Mouse (Mus musculus) limb, embryonic 11.5 days (tissue): ENCODE measurements at regions not wholly inside any gene's neighbourhood (a gene's known extent, or its start where the extent isn't known, plus 50 kb on each side); places are given as distances from the start of the nearest gene placed in this dataset.

ENCODE experiments used
- ATAC-seq: fragments of 200-750 bp; cut with Nextera tagmentation; 2 replicates; pipeline ENCODE4 v1.8.0; 2017; ENCODE audit warnings: low read depth; ENCODE audit not compliant: insufficient number of reproducible peaks, low FRiP score, low TSS enrichment
- DNase-seq: peaks from one replicate; pipeline ENCODE4 v3.0.0-alpha.2; 2015; ENCODE audit warnings: low spot score
- H3K27ac ChIP-seq: fragments of 300-500 bp; sonication (generic); replicated peaks from 2 replicates; pipeline ENCODE4 v1.5.1; 2014; ENCODE audit warnings: low read depth, mild to moderate bottlenecking, low read length
- H3K27me3 ChIP-seq: fragments of 300-500 bp; sonication (generic); 2 replicates; pipeline ENCODE4 v1.6.1; 2014; ENCODE audit warnings: mild to moderate bottlenecking, low read length, mixed read lengths; ENCODE audit not compliant: control insufficient read depth, insufficient read depth
- H3K36me3 ChIP-seq: fragments of 300-500 bp; sonication (generic); 2 replicates; pipeline ENCODE4 v1.6.1; 2014; ENCODE audit warnings: mild to moderate bottlenecking, low read length, moderate library complexity, mixed read lengths; ENCODE audit not compliant: control insufficient read depth, insufficient read depth
- H3K4me1 ChIP-seq: fragments of 300-500 bp; sonication (generic); 2 replicates; pipeline ENCODE4 v1.6.1; 2014; ENCODE audit warnings: low read length, mixed read lengths; ENCODE audit not compliant: control insufficient read depth, insufficient read depth
- H3K4me2 ChIP-seq: fragments of 300-500 bp; sonication (generic); 2 replicates; pipeline ENCODE4 v1.6.1; 2014; ENCODE audit warnings: low read depth, mild to moderate bottlenecking, moderate library complexity; ENCODE audit not compliant: severe bottlenecking
- H3K4me3 ChIP-seq: fragments of 300-500 bp; sonication (generic); 2 replicates; pipeline ENCODE4 v1.5.1; 2014; ENCODE audit warnings: low read depth, low read length
- H3K9ac ChIP-seq: fragments of 300-500 bp; sonication (generic); 2 replicates; pipeline ENCODE4 v1.6.1; 2014; ENCODE audit warnings: mild to moderate bottlenecking, low read length
- H3K9me3 ChIP-seq: fragments of 300-500 bp; sonication (generic); 2 replicates; pipeline ENCODE4 v1.6.1; 2016; ENCODE audit warnings: low read length; ENCODE audit not compliant: control insufficient read depth
- WGBS: fragments of 180-500 bp; shearing (Covaris S2); extraction: QIAGEN DNeasy Blood & Tissue Kit; methylation state at CpG from one replicate; pipeline ENCODE4 v1.1.7; 2014; 5-methylcytosine and 5-hydroxymethylcytosine counted together

GRCm38 (mm10) chr13:5240541-5240940, 620.7 kb upstream of the Klf6 start:
- Histone ChIP-seq H3K9ac (no peak overlapping the region), H3K27ac (no peak overlapping the region), H3K4me1 (no peaks in the 10 kb centered on the region), H3K27me3 (no peaks in the 10 kb centered on the region), H3K4me3 (no peak overlapping the region), H3K4me2 (no peak overlapping the region), H3K36me3 (no peaks in the 10 kb centered on the region), H3K9me3 (no peaks in the 10 kb centered on the region)
- DNase-seq (no peak), ATAC-seq (no peak)
- 80% methylated on average over 4 of the region's 4 CpGs for WGBS

DNA sequence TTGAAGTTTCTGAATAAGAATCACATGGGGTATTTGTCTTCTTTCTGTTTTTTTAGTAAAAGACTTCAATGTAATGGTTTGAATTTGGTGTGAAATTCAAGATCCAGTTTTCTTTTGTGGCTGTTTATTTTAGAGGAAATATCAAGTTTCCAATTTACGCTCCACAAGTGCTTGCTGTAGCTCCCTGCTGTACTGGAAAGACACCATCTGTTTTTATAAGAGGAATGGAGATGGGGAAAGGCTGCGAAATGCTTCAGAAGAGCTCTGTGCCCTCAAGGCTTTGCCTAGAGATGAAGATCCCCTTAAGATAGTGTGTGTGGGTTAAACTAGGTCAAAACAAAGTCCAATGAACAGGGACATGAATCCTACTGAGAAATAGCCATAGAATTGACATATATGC, 618.5 kb upstream of the Klf6 start:
- Histone ChIP-seq H3K36me3 (no peaks in the 10 kb centered on the region), H3K9me3 (no peaks in the 10 kb centered on the region), H3K9ac (no peak overlapping the region), H3K27ac (no peak overlapping the region), H3K4me1 (no peaks in the 10 kb centered on the region), H3K4me3 (no peak overlapping the region), H3K4me2 (no peak overlapping the region), H3K27me3 (no peaks in the 10 kb centered on the region)
- WGBS: 61% methylated on average over 2 of the region's 2 CpGs
- ATAC-seq (no peak), DNase-seq (no peak)

GRCm38 (mm10) chr13:5248671-5249391, 612.5 kb upstream of the Klf6 start:
- H3K9me3 ChIP-seq: no peaks in the 10 kb centered on the region
- no peaks in the 10 kb centered on the region for H3K36me3 ChIP-seq
- H3K27me3 ChIP-seq: no peaks in the 10 kb centered on the region
- no peak overlapping the region for H3K4me3 ChIP-seq
- ATAC-seq: no peak
- WGBS: 57% methylated on average over 3 of the region's 3 CpGs
- no peaks in the 10 kb centered on the region for H3K4me1 ChIP-seq
- H3K9ac ChIP-seq: no peak overlapping the region
- H3K4me2 ChIP-seq: no peak overlapping the region
- DNase-seq: no peak
- H3K27ac ChIP-seq: no peak overlapping the region

DNA sequence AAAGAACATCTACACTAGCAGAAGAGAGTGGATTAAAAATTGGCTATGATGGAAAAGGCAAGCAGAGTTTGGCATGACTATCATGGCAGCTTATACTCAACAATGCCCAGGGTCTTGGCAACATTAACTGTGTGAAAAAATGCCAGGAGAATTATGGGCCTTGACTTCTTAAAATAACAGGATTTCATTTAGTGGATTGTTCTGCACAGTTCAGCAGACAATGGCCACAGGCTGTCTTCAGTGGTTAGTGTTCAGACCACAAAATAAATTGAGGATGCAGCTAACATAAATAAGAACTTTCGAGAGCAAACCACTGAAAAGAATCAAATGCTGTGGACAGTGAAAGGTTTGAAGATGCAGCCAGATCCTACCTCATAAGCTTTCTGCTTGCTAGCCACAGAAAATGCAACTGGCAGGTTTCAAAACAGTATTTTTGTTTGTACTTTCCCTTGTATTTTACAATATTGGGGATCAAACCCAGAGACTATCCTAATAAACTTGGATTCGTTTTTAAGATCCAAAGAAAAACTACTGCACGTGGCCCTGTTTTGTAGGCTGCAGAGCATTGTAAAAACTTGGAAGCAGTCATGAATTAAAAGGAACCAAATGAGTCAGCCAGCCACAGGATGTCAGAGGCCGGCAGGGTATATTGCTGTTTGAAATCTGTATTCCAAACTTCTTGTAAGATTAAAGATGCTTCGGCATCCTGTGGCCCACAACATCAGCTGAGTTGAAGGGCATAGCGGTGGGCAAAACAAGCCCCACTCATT, 603.2 kb upstream of the Klf6 start:
- Histone ChIP-seq H3K27ac (no peak overlapping the region), H3K4me3 (no peak overlapping the region), H3K27me3 (no peaks in the 10 kb centered on the region), H3K9me3 (no peaks in the 10 kb centered on the region), H3K9ac (no peak overlapping the region), H3K36me3 (no peaks in the 10 kb centered on the region), H3K4me2 (no peak overlapping the region), H3K4me1 (no peaks in the 10 kb centered on the region)
- no peak for ATAC-seq
- 72% methylated on average over 6 of the region's 6 CpGs for WGBS
- no peak for DNase-seq

GRCm38 (mm10) chr13:5259760-5260159, 601.5 kb upstream of the Klf6 start:
- Histone ChIP-seq H3K36me3 (no peaks in the 10 kb centered on the region), H3K27ac (no peak overlapping the region), H3K4me3 (no peak overlapping the region), H3K4me1 (no peaks in the 10 kb centered on the region), H3K4me2 (no peak overlapping the region), H3K9ac (no peak overlapping the region), H3K9me3 (no peaks in the 10 kb centered on the region), H3K27me3 (no peaks in the 10 kb centered on the region)
- DNase-seq: no peak
- WGBS: 91% methylated on average over 3 of the region's 3 CpGs
- ATAC-seq: no peak

- Histone ChIP-seq H3K36me3 (no peaks in the 10 kb centered on the region), H3K4me1 (no peaks in the 10 kb centered on the region), H3K4me2 (no peak overlapping the region), H3K4me3 (no peak overlapping the region), H3K27ac (no peak overlapping the region), H3K27me3 (no peaks in the 10 kb centered on the region), H3K9ac (no peak overlapping the region), H3K9me3 (no peaks in the 10 kb centered on the region)
- ATAC-seq (no peak), DNase-seq (no peak)
- WGBS: 72% methylated on average over 1 of the region's 1 CpGs
These were observed 588.6 kb upstream of the Klf6 start for GRCm38 (mm10) chr13:5272506-5273192.

- Histone ChIP-seq H3K4me1 (no peaks in the 10 kb centered on the region), H3K27me3 (no peaks in the 10 kb centered on the region), H3K4me3 (no peak overlapping the region), H3K36me3 (no peaks in the 10 kb centered on the region), H3K9ac (no peak overlapping the region), H3K4me2 (no peak overlapping the region), H3K27ac (no peak overlapping the region), H3K9me3 (no peaks in the 10 kb centered on the region)
- ATAC-seq (no peak), DNase-seq (no peak)
- 91% methylated on average over 1 of the region's 1 CpGs for WGBS
These were observed 584.7 kb upstream of the Klf6 start for GRCm38 (mm10) chr13:5276564-5276963.

DNA sequence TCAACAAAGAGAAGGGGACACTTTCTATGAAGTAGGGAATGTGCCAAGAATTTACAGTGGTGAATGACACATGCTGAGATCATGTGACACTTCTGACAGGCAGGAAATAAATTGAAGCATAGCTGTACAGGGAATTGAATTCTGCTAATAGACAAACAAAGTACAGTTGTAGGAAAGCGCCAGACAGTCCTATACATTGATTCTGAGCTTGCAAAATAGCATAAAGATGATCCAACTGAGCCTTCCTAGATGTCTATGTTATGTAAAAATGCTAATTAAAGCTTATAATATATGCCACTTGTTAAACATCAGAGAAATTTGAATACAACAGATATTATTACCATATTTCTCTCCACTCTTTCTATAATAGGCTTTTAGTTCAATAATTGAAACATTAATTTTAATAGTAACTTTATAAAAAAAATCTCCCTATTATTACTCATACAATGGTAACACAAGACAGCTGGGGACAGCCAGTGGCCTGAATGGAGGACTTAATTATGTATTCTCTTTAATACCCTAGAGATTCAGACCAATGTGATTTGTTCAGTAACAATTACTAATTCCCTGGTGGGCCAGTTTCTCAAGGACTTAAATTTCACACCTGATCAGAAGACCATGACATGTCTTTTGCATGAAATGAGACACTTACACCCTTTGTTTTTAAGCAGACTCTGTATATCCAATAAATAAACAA, 571.4 kb upstream of the Klf6 start:
- no peak overlapping the region for H3K4me3 ChIP-seq
- H3K9ac ChIP-seq: no peak overlapping the region
- H3K27ac ChIP-seq: no peak overlapping the region
- H3K27me3 ChIP-seq: no peaks in the 10 kb centered on the region
- H3K36me3 ChIP-seq: no peaks in the 10 kb centered on the region
- ATAC-seq: no peak
- H3K4me2 ChIP-seq: no peak overlapping the region
- WGBS: 83% methylated on average over 1 of the region's 1 CpGs
- no peaks in the 10 kb centered on the region for H3K9me3 ChIP-seq
- H3K4me1 ChIP-seq: no peaks in the 10 kb centered on the region
- no peak for DNase-seq
